Mouse (Mus musculus): ENCODE data around the gene Mast4.
A peak's percentile ranks its signal among the peaks of the same experiment; 100 is the strongest.

Gene Mast4

DNA sequence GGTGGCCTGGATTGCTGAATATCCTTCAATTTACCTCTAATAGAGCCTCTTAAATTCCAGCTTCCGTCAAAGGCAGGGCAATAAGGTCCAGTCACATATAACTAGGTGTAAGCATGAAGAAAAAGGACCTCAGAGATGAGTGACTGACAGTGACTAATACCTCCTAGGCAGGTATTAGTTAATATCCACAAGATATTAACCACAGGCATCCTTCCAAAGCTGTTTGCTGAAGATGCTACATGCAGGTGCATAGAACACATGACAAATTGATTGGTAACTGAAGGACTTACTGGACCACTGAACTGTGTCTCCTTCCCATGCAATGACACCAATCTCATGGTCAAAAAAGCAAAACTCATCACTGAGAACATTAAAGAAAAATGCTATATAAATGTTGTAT, 402.3 kb downstream of the Mast4 start:
- DNase-seq (ENCODE audit: low spot score in 2 of 2): no peak

DNA sequence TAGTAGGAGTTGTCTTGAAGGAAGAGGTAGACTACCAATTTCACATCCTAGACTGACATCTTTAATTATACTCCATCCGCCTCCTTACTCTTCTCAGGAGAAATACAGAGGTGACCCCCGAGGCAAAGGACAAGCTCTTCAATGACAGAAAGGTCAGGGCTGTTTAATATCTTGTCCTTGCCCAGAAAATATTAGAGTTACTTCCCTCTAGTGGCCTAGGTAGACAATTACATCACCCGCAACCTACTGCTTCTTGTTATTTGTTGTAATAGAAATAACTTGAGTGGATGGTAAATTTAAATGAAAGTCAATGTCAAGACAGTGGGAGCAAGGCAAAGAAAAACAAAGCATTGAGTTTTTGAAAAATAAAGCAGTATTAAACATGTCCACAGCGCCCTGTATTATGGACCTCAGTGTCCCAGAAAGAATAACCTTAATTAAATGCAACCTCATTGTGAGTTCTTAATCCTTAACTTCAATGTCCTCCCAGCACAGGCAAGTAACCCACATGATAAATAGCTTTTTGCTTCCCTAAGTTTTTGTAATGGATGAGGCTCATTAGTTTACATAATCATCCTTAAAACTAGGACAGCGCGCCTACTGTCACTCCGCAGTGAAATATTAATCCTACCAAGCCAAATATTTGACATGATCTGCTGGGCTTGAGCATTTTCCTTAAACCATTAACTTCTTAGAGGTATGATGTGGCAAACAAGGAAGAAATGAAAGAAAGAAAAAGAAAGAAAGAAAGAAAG, 408.3 kb downstream of the Mast4 start:
- DNase-seq (ENCODE audit: low spot score in 2 of 2): no peak

DNA sequence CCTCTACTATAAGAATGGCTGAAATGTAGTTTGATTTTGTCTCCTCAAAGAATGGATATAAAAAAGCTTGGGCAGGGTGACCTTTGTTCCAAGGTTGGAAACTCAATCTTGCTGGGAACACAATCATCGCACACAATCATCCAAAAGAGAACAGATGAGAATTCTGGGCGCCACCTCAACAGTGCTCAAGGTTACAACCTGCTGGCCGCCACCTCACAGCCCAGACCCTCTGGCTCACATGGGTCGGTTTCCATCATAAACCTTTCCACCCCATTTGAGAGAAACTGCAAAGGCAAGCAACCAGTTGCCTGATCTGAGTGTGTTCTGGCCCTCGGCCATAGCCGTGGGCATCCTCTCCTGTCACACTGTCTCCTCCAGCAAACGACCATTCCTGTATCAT, 414.6 kb downstream of the Mast4 start:
- DNase-seq (ENCODE audit: low spot score in 2 of 2): no peak

DNA sequence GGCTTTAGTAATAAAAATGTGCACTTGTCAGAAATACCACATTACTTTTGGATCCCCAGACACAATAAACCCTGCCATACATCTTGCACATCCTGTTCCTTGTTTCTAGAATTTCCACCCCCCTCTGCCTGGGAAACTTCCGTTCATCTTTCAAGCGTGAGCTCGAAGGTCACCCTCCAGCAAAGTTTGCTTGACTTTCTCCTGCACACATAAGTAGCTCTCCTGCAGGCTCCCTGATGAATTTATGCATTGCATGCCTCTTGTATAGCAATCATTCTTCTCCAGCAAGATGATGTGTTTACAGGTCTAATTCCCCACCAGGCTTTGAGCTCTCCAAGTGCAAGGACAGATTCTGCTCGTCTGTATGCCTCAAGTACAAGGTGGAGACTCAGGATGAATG, 415.7 kb downstream of the Mast4 start:
- no peak for DNase-seq (ENCODE audit: low spot score in 2 of 2)

DNA sequence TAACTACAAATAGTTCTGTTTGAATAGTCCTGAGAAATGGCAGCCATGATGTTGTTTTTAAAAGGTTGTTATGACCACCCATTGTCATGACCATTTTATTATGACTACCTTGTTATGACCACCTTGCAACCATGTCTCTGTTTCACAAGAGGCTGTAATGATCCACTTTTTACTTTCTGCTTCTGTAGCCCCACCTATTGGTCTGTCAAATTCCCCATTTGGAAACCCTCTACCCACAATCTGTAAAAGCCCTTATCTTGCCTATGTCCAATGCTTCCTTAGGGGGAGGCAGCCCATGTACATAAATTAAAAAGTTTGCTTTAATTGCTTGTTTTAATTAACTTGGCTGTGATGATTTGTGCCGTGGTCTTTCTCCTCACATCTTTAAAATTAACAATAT, 419.0 kb downstream of the Mast4 start:
- no peak for DNase-seq (ENCODE audit: low spot score in 2 of 2)

DNA sequence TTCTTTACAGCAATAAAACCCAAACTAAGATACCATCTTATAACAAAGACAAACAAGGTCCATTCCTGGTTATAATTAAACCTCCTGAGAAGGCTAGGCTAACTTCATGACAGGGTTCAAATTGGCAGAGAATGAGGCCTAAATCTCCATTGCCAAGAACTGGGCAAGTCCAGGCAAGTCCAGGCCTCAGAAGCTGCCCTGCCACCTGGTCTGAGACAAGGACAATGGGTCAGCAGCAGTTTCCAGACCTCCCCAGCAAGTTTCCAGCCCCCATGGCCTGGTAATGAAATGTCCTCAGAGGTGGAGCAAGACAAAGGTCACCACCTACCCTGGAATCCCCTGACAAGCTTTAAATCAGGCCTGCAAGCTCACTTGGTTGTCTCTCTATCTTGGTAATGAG, 419.5 kb downstream of the Mast4 start:
- no peak for DNase-seq (ENCODE audit: low spot score in 2 of 2)

DNA sequence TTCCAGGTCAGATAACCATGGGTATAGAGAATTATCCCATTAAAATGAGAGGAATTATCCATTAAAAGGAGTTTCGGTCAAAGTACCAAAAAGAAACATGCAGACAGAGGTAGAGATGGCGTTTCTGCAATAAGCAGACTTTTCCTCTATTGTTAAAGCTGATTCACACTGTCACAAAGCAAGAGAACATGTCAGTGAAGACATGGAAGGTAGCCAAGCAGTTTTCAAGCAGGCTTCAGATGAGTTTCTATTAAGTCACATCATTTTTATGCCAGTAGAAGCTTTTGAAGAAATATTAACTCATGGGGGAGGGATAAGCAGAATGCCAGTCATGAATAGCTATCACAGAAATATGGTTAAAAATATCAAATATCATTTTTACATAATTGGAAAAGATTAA, 420.4 kb downstream of the Mast4 start:
- DNase-seq (ENCODE audit: low spot score in 2 of 2): no peak

DNA sequence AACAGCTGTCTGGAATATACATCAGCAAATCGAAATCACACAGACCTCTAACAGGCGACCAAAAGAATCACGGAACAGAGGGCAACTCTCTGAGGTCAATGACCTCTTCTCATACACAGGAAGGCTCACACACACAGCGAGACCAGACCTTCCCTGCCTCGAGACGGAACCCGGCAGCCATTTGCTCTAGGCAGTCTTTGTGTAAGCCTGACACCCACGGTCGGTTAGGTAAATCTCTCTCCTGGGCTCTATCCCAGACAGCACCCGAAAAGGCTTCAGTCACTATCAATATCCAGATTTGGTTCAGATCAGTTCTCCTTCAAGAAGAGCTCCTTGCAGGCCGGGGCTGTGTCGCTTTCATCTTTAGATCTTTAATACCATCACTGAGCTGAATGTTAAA, 421.4 kb downstream of the Mast4 start:
- no peak for DNase-seq (ENCODE audit: low spot score in 2 of 2)

DNA sequence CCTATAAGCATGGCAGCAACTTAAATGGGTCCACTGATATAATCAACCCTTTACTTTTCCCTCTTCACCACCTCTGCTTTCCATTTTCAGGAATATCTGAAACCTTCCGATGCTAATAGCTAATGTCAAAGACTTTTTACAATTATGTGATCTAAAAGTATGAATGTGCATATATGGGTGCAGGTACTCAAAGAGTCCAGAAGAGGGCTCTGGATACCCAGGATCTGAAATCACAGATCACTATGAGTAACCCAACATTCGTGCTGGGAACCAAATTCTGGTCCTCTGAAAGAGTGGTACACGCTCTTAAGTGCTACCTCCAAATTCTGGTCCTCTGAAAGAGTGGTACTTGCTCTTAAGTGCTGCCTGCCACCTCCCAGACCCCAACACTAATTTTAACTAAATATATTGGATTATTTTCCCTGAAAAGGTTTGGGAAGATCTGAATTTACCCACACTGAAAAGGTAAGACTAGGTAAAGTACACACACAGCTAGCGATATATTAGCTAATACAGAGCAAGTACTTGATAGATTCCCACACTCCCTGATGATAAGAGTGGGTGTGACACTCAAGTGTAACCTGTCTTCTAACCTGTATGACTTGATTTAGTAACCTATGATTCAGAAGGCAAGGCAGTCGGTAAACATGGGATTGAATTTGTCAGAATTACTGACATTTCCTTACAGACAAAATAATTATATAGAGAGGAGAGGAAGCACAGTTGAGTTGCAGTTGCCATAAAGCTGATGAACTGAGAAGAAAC, 424.5 kb downstream of the Mast4 start:
- no peak for DNase-seq (ENCODE audit: low spot score in 2 of 2)

DNA sequence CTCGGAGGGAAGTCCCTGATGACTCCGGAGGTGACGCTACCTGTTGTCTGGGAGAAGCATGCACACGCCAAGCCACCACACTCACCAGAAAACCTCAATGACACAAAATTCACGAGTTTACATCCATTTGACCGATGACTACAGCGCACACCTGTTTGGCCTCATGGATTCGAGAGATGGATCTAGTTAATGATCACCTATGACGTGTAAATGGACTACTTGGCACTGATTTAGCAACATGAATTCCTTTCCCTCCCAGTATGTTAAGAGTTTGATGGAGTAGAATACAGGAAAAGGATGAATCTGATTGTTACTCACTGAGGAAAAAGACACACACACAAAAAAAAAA, 427.7 kb downstream of the Mast4 start:
- no peak for DNase-seq (ENCODE audit: low spot score in 2 of 2)

DNA sequence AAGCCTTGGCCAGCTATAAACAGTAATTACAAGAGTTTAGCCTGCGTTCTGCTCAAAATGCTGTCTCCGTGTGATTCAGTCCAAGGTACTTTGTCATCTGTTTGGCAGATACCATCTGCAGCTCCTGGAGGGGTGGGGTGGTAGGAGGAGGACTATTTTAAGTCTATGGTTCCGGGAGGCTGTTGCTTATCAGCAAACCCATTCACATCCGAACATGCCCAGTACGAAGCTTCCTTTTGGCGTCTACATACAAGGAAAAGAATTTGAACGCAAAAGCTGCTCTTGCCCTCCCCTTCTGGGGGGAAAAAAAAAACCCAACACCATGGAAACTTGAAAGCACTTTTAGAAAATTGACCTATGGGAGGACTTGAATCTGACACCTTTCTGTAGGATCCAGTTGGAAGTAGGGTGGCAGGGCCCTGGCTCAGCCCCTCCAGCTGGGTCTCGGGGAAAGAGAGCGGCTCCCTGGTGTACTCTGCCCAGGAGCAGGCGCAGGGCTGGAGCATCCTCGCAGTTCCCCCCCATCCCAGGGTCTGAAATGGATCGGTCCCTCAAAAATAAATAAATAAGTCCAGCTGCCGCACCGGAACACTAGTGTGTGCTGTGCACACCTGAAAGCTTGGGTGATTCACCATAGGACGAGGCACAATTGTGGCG, 428.2 kb downstream of the Mast4 start:
- DNase-seq (ENCODE audit: low spot score in 2 of 2): peak; percentile 74 to 80

DNA sequence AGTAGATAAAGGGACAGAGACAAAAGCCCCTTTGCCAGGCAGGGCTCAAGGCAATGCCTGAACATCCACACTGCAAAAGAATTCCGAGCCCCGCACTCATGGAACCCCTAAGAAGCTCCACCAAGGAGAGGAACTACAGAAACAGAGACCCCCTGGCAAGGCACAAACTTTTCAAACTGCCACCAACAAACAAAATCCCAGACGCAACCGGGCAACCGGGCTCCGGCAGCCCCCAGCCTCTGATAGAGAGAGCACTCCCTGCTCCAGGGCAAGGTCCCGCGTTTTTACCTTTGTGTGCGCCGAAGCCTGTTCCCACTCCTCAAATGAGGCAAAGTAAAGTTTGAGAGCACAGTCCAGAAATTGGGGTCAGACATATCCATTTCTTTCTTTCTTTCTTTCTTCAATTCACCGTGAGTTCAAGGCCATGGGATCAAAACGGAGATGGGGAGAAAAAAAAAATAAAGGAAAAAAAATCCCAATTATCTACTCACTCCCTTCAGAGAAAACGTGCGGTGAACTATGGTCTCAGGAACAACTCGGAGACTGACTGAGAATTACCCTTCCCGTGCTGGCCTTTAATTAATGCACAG, 428.8 kb downstream of the Mast4 start:
- no peak for DNase-seq (ENCODE audit: low spot score in 2 of 2)

DNA sequence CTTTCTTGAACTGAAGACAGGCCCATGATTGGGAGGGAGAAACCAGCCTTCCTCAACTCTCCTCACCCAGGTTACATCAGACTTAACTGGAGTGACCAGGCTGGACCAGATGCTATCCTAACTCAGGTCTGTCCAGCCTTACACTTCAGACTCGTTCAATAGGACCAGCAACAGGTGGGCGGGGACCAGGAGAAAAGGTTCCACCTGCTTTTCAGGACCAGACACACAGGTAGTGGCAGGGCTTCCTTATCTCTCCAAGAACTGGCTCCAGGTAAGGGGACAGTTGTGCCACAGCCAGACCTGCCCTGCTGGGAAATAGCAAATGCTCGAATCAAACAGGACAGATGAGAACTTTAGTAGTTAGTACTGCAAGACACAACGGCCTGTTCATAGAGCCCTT, 430.6 kb downstream of the Mast4 start:
- peak in 1 of 2 experiments; percentile 45 for DNase-seq (ENCODE audit: low spot score in 2 of 2)

DNA sequence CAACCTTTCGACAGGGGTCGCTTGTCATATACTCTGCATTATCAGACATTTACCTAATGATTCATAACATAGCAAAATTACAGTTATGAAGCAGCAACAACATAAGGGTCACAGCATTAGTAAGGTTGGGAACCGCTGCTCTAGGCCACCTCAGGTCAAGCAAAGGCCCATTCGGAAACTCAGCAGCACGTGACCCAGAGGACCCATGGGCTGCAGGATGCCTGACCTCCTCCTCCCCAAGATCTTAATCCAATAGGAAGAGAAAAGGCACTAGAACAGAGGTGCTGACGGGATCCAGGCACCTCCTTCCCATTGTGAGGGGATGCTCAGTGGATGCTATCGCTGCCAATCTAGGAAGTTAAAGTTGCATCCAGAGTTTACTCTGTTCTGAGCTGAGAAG, 432.2 kb downstream of the Mast4 start:
- DNase-seq (ENCODE audit: low spot score in 2 of 2): no peak

DNA sequence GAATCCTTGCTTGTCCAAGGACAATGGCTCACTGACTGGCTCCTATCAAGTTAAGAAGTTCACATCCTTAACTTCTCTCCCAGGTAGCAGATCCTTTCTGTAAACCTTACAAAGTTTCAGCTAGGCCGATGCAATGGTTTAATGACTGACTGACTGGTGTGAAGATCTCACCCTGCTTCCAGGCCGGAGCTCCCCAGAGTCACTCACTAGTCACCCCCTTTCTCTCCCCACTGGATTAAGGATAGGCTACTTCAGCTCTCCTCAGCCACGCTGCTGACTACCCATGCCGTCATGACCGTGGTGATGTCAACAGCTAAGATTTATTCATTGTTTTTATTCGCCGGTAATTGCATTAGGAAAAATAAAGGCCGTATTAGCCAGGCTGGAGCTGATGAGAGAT, 433.8 kb downstream of the Mast4 start:
- no peak for DNase-seq (ENCODE audit: low spot score in 2 of 2)

DNA sequence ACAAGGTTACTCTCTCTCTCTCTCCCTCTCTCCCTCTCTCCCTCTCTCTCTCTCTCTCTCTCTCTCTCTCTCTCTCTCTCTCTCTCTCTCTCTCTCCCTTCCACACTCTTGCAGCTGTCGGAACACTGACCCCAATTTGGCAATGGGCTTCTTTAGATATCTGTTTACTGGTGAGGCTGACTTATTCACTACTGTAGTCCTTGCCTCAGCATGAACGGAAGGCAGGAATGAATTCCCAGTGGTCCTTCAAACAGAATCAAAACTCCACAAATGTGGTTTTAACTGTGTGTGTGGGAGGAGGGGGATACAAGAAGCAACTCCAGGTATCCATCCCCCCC, 434.2 kb downstream of the Mast4 start:
- DNase-seq (ENCODE audit: low spot score in 2 of 2): no peak

DNA sequence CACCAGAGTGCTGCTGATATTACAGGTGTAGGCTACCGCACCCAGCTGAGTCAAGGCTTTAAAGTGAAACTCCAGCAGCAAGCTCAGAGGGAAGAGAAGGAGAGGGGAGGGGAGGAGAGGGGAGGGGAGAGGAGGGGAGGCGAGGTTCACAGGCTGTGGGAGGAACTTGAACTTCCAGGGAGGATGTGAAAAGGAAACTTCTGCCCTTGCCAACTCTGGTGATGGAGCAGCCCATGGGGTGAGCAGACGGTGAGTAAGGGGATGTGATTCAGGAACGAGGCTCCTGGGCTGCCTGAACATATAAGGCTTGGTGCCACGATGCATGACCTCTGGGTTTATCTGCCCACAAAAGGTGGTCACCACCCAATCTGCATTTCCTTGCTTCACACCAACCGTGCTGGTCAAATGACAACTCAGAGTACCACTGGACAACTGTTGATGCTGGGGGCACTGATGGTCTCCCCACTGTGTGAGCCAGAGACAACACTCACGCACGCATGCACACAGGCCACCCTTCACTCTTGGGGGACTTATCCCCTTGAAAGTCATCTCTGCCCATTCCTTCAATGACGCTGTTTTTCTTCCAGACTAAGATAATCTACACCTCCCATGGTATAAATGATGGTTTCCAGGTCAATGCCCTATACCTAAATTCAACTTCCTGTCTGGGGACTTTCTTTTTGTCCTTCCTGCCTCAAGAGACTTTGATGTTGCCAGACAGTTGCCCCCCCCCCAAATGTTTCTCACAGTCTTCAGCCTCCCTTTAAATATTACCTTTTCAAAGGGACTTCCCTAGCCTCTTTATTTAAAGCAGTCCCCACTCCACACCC, 434.8 kb downstream of the Mast4 start:
- no peak for DNase-seq (ENCODE audit: low spot score in 2 of 2)

DNA sequence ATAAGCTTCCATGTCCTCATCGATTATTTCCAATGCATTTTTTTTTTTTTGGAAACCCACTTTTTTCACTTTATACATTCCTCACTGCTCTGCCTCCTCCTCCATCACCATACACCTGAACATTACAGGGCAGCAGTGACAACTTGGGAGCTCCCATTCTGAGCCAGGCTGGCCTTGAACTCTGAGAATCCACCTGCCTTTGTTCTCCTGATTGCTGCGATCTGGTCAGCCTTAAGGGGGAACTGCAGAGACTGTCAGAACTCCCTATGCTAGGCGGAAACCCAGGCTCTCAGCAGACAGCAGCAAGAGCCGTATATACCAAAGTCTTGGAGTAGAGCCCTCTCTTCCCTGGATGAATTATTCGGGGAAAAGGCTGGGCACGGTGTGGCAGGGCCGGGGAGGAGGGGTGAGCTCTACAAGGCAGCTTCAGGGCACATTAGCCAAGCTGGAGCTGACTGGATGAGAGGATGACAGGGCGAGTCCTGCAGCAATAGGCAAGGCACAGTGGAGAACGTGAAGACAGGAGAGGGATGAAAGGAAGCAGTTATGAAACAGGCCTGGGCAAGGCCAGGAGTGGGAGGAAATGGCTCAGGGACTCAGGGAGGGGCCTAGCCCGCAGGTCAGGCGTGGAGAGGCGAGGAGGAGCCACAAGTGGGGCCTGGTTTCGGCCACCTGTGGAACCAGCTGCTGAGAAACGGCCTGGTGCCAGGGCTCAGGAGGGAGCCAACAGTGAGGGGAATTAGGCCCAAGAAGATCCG, 435.7 kb downstream of the Mast4 start:
- DNase-seq (ENCODE audit: low spot score in 2 of 2): peak in 1 of 2 experiments; percentile 72

DNA sequence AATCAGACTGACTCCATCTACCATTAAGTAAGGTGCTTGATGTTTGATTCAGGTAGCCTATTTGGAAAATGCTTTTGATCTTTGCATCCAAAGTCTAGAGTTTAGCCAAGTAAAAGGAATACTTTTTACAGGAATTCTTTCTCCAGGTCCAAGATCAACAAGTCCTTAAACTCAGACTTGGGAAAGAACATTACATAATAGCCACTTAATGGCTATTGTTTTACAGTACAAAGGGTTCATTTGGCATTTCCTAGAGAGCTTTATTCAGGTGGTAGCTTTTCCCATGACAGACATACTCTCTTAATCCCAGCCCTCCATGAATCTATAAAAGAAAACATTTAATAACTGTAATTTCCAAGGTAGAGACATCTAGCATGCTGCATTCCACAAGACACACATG, 438.0 kb downstream of the Mast4 start:
- DNase-seq (ENCODE audit: low spot score in 2 of 2): no peak

DNA sequence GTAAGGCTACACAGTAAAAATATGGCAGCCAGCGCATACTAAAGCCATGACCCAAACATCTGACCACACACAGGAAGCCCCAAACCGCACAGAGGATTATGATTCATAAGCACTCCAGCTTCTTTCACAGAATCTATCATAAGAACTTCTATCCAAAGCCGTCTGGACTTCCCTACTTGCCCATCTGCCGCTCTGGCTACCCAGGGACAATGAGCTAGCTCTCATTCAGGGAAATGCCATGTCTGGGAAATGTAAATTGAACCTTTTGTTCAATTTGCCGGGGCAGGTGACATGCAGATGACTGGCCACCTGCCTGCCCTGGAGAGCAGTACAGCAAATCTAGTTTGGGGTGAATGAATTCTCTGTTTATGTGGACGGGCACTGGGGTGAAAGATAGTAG, 438.4 kb downstream of the Mast4 start:
- DNase-seq (ENCODE audit: low spot score in 2 of 2): no peak
